Mouse (Mus musculus): ENCODE results near the gene Clps. TPM values are rescaled to one million over a fixed set of nuclear protein-coding genes. Genes with fewer than 3 reads are reported as not detected.

Clps gene
- total RNA-seq, 1 experiment, result 2.9 TPM

DNA sequence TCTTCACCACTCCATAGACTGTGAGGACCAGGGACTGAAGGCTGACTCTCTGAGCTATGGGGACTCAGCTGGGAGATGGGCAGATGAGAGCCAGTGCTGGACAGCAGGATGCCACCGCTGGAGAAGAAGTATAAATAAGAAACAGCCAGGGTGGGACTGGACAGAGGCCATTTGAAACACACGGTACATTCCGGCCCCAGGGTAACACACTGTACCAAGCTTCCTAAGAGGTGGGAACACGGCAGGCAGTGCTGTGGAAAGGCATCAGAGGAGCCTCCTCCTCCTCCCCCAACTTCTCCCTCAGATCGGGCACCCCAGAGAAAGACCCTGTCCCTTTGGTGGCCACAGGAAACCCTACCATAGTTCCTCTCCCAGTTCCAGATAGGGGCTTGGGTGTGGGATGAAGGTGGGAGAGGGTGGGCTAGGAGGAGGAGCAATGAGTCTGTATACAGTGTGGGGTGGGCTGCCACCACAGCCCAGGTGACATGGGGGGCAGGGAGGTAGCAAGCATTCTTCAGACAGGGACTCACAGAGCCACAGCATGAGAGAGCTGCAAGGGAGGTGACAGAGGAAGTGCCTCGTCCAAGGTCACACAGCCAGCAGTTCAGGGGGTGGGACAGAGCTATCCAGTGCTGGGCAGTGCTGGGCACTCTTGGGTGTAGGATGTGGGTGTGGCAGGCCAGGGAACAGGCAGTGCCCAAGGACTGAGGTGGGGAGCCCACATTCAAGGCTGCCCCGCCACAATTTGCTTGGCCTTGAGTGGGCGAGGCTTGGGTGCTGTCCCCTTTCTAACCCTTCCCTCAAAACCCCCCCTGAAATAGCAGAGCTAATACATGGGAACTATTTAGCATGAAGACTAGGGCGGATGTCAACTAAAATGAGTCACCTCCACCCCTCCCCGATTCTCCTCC, 44.9 kb downstream of the Clps start:
- peaks cover 4 to 29% of the 10 kb centered on the region in 2 experiments; a peak in 3 of 4 replicates for H3K4me1 ChIP-seq (ENCODE audit: control insufficient read depth in 2 of 2, insufficient read depth in 2 of 2, low read length in 2 of 2, poor library complexity in 1 of 2)
- H3K9me3 ChIP-seq (ENCODE audit: control insufficient read depth, insufficient read depth, low read depth, low read length), result no peaks in the 10 kb centered on the region
- TF ChIP-seq HCFC1 (IDR thresholded peaks at IDR 0.05; ENCODE audit: borderline replicate concordance, insufficient read depth, low read length) (no peak), CHD2 (IDR thresholded peaks at IDR 0.05; ENCODE audit: low read depth, low read length) (no peak), MAFK (IDR thresholded peaks at IDR 0.05; ENCODE audit: insufficient read depth, low read depth, low read length) (no peak), ZC3H11A (IDR thresholded peaks at IDR 0.05; ENCODE audit: borderline replicate concordance, low read depth, low read length) (no peak), ZNF384 (IDR thresholded peaks at IDR 0.05; ENCODE audit: low read depth, low read length) (no peak)
- no peak overlapping the region for H3K9ac ChIP-seq (ENCODE audit: insufficient read depth, low read depth, low read length, poor library complexity, severe bottlenecking)
- in situ Hi-C loops (cut with MboI; ENCODE audit: low sequenced_read_pairs in 2 of 2, unreplicated experiment in 2 of 2), result no loop called here
- H3K27ac ChIP-seq (ENCODE audit: insufficient read depth, low read depth, low read length, poor library complexity, severe bottlenecking), result no peak overlapping the region
- DNase-seq (ENCODE audit: low read depth, low spot score), result no peak
- no peak overlapping the region for H3K4me3 ChIP-seq (ENCODE audit: insufficient read depth in 1 of 2, low read depth in 1 of 2, low read length in 2 of 2, poor library complexity in 1 of 2, severe bottlenecking in 1 of 2)
- no peaks in the 10 kb centered on the region for H3K36me3 ChIP-seq (ENCODE audit: control insufficient read depth, insufficient read depth, low read length, poor library complexity, severe bottlenecking)

DNA sequence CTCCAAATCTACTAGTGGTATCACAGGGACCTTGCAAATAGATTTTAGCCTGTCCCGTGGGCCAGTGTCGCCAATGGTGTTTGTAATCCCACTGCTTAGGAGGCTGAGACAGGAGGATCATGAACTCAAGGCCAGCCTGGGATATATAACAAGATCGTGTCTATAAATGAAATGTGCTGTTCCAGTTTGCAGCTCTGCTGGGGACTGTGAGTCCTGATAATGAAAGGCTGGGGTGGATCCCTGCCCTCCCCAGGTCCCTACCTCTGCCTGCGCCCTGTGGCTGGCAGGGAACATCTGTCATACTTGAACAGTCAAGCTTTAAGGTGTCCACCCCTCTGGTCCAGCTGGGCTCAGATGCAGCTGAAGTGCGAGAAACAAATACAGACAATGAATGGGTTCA, 46.0 kb downstream of the Clps start:
- DNase-seq (ENCODE audit: low read depth, low spot score), result no peak
- Histone ChIP-seq H3K27ac (ENCODE audit: insufficient read depth, low read depth, low read length, poor library complexity, severe bottlenecking) (no peak overlapping the region), H3K36me3 (ENCODE audit: control insufficient read depth, insufficient read depth, low read length, poor library complexity, severe bottlenecking) (no peaks in the 10 kb centered on the region), H3K4me3 (ENCODE audit: insufficient read depth in 1 of 2, low read depth in 1 of 2, low read length in 2 of 2, poor library complexity in 1 of 2, severe bottlenecking in 1 of 2) (no peak overlapping the region), H3K9ac (ENCODE audit: insufficient read depth, low read depth, low read length, poor library complexity, severe bottlenecking) (no peak overlapping the region), H3K4me1 (ENCODE audit: control insufficient read depth in 2 of 2, insufficient read depth in 2 of 2, low read length in 2 of 2, poor library complexity in 1 of 2) (peaks cover 4 to 29% of the 10 kb centered on the region in 2 experiments; a peak in 3 of 4 replicates), H3K9me3 (ENCODE audit: control insufficient read depth, insufficient read depth, low read depth, low read length) (no peaks in the 10 kb centered on the region)
- no peak for TF ChIP-seq HCFC1 (IDR thresholded peaks at IDR 0.05; ENCODE audit: borderline replicate concordance, insufficient read depth, low read length)
- TF ChIP-seq ZC3H11A (IDR thresholded peaks at IDR 0.05; ENCODE audit: borderline replicate concordance, low read depth, low read length), result no peak
- TF ChIP-seq ZNF384 (IDR thresholded peaks at IDR 0.05; ENCODE audit: low read depth, low read length), result no peak
- TF ChIP-seq MAFK (IDR thresholded peaks at IDR 0.05; ENCODE audit: insufficient read depth, low read depth, low read length), result no peak
- TF ChIP-seq CHD2 (IDR thresholded peaks at IDR 0.05; ENCODE audit: low read depth, low read length), result no peak
- in situ Hi-C loops (cut with MboI; ENCODE audit: low sequenced_read_pairs in 2 of 2, unreplicated experiment in 2 of 2), result no loop called here

DNA sequence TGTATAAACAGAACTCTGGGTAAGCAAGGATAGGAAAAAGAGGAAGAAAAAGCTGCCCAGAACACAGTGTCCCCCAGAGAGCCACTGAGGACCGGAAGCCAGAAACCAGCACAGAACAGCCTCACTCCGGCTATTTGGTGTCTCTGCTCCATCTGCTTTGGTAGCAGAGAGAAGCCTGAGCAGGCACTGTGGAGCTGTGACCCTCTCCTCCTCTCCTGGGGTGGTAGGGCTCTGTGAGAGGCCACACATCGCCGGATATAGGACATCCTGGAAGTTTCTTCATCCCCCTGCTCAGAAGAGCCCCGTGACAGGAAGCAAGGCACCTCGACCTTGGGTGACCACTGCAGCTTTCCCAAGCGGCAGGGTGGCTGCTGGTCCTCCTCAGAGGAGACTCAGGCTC, 46.7 kb downstream of the Clps start:
- no peak overlapping the region for H3K4me3 ChIP-seq (ENCODE audit: insufficient read depth in 1 of 2, low read depth in 1 of 2, low read length in 2 of 2, poor library complexity in 1 of 2, severe bottlenecking in 1 of 2)
- no peak overlapping the region for H3K9ac ChIP-seq (ENCODE audit: insufficient read depth, low read depth, low read length, poor library complexity, severe bottlenecking)
- H3K36me3 ChIP-seq (ENCODE audit: control insufficient read depth, insufficient read depth, low read length, poor library complexity, severe bottlenecking), result no peaks in the 10 kb centered on the region
- no peak for DNase-seq (ENCODE audit: low read depth, low spot score)
- TF ChIP-seq ZNF384 (IDR thresholded peaks at IDR 0.05; ENCODE audit: low read depth, low read length), result no peak
- TF ChIP-seq MAFK (IDR thresholded peaks at IDR 0.05; ENCODE audit: insufficient read depth, low read depth, low read length), result no peak
- no peak for TF ChIP-seq CHD2 (IDR thresholded peaks at IDR 0.05; ENCODE audit: low read depth, low read length)
- TF ChIP-seq ZC3H11A (IDR thresholded peaks at IDR 0.05; ENCODE audit: borderline replicate concordance, low read depth, low read length), result no peak
- TF ChIP-seq HCFC1 (IDR thresholded peaks at IDR 0.05; ENCODE audit: borderline replicate concordance, insufficient read depth, low read length), result no peak
- peaks cover 4 to 28% of the 10 kb centered on the region in 2 experiments; a peak in 3 of 4 replicates for H3K4me1 ChIP-seq (ENCODE audit: control insufficient read depth in 2 of 2, insufficient read depth in 2 of 2, low read length in 2 of 2, poor library complexity in 1 of 2)
- H3K27ac ChIP-seq (ENCODE audit: insufficient read depth, low read depth, low read length, poor library complexity, severe bottlenecking), result no peak overlapping the region
- in situ Hi-C loops (cut with MboI; ENCODE audit: low sequenced_read_pairs in 2 of 2, unreplicated experiment in 2 of 2), result no loop called here
- H3K9me3 ChIP-seq (ENCODE audit: control insufficient read depth, insufficient read depth, low read depth, low read length), result no peaks in the 10 kb centered on the region

DNA sequence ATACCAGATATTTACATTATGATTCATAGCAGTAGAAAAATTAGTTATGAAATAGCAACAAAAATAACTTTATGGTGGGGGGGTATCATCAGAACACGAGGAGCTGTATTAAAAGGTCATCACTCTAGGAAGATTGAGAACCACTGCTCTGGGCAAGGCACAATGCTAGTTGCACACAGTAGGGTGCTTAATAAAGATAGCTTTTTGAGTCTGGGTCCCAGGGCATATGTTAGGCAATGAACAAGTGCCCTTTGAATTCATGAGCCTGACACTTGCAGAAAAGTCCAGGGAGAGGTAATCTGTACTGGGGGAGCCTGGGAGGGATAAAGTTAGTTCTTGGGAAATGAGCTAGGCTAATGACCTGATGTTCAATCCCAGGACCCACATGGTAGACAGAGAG, 47.2 kb downstream of the Clps start:
- Histone ChIP-seq H3K4me1 (ENCODE audit: control insufficient read depth in 2 of 2, insufficient read depth in 2 of 2, low read length in 2 of 2, poor library complexity in 1 of 2) (peaks cover 4 to 26% of the 10 kb centered on the region in 2 experiments; a peak in 3 of 4 replicates), H3K27ac (ENCODE audit: insufficient read depth, low read depth, low read length, poor library complexity, severe bottlenecking) (no peak overlapping the region), H3K4me3 (ENCODE audit: insufficient read depth in 1 of 2, low read depth in 1 of 2, low read length in 2 of 2, poor library complexity in 1 of 2, severe bottlenecking in 1 of 2) (no peak overlapping the region), H3K36me3 (ENCODE audit: control insufficient read depth, insufficient read depth, low read length, poor library complexity, severe bottlenecking) (no peaks in the 10 kb centered on the region), H3K9ac (ENCODE audit: insufficient read depth, low read depth, low read length, poor library complexity, severe bottlenecking) (no peak overlapping the region), H3K9me3 (ENCODE audit: control insufficient read depth, insufficient read depth, low read depth, low read length) (no peaks in the 10 kb centered on the region)
- in situ Hi-C loops (cut with MboI; ENCODE audit: low sequenced_read_pairs in 2 of 2, unreplicated experiment in 2 of 2), result no loop called here
- TF ChIP-seq ZNF384 (IDR thresholded peaks at IDR 0.05; ENCODE audit: low read depth, low read length) (no peak), MAFK (IDR thresholded peaks at IDR 0.05; ENCODE audit: insufficient read depth, low read depth, low read length) (no peak), ZC3H11A (IDR thresholded peaks at IDR 0.05; ENCODE audit: borderline replicate concordance, low read depth, low read length) (no peak), HCFC1 (IDR thresholded peaks at IDR 0.05; ENCODE audit: borderline replicate concordance, insufficient read depth, low read length) (no peak), CHD2 (IDR thresholded peaks at IDR 0.05; ENCODE audit: low read depth, low read length) (no peak)
- no peak for DNase-seq (ENCODE audit: low read depth, low spot score)
